Mouse (Mus musculus) megakaryocyte, embryonic 14.5 days (primary cell): ENCODE measurements around the gene Sarnp. TPM values are rescaled to one million over a fixed set of nuclear protein-coding genes. Genes with fewer than 3 reads are reported as not detected.

Experiments used
- H3K27me3 ChIP-seq: replicated peaks from 2 replicates; pipeline ENCODE3; 2012; ENCODE audit warnings: inconsistent platforms
- H3K36me3 ChIP-seq: replicated peaks from 2 replicates; pipeline ENCODE3; 2012; ENCODE audit warnings: low read length, inconsistent platforms, mixed read lengths
- H3K4me1 ChIP-seq: 2 replicates; pipeline ENCODE4 v1.6.1; 2012; ENCODE audit warnings: inconsistent platforms
- H3K4me3 ChIP-seq: replicated peaks from 2 replicates; pipeline ENCODE3; 2012; ENCODE audit warnings: moderate library complexity, mild to moderate bottlenecking, inconsistent platforms
- H3K9me3 ChIP-seq: 2 replicates; pipeline ENCODE4 v1.6.1; 2012; ENCODE audit warnings: inconsistent platforms
- FLI1 ChIP-seq: IDR thresholded peaks from 2 replicates; pipeline ENCODE4 v1.6.1; 2012; ENCODE audit warnings: low read length, inconsistent platforms, mixed read lengths
- GATA1 ChIP-seq: IDR thresholded peaks from 3 replicates; pipeline ENCODE4 v1.6.1; 2012; ENCODE audit warnings: mixed read lengths, low read length, inconsistent platforms, borderline replicate concordance
- polyA plus RNA-seq: library from polyadenylated mRNA; stranded (reverse); fragments of >175 nt; gene quantifications from 2 replicates; pipeline ENCODE4 v1.2.3, GENCODE M21; 2012; ENCODE audit warnings: low replicate concordance; ENCODE audit not compliant: insufficient read depth

The Sarnp gene
- polyA plus RNA-seq, 1 experiment: 13.5 TPM

GRCm38 (mm10) chr10:128848426-128848825 is 31.3 kb downstream of the Sarnp start:
- no peaks in the 10 kb centered on the region for H3K27me3 ChIP-seq
- H3K4me3 ChIP-seq: no peak overlapping the region
- H3K4me1 ChIP-seq: peaks cover 14% of the 10 kb centered on the region; the same call in 1 of the 2 replicates
- H3K36me3 ChIP-seq: peaks cover 94% of the 10 kb centered on the region
- H3K9me3 ChIP-seq: no peaks in the 10 kb centered on the region
- TF ChIP-seq GATA1 (no peak), FLI1 (no peak)

- H3K9me3 ChIP-seq: no peaks in the 10 kb centered on the region
- H3K27me3 ChIP-seq: no peaks in the 10 kb centered on the region
- H3K4me1 ChIP-seq: peaks cover 14% of the 10 kb centered on the region; the same call in 1 of the 2 replicates
- H3K4me3 ChIP-seq: no peak overlapping the region
- H3K36me3 ChIP-seq: peaks cover 84% of the 10 kb centered on the region
- TF ChIP-seq FLI1 (no peak), GATA1 (no peak)
These were observed 33.2 kb downstream of the Sarnp start for GRCm38 (mm10) chr10:128850339-128850738.

- Histone ChIP-seq H3K36me3 (peaks cover 82% of the 10 kb centered on the region), H3K4me3 (no peak overlapping the region), H3K4me1 (peaks cover 9% of the 10 kb centered on the region; the same call in 1 of the 2 replicates), H3K9me3 (no peaks in the 10 kb centered on the region), H3K27me3 (no peaks in the 10 kb centered on the region)
- no peak for TF ChIP-seq FLI1
- no peak for TF ChIP-seq GATA1
These were observed 44.0 kb downstream of the Sarnp start for GRCm38 (mm10) chr10:128861176-128861575.

- Histone ChIP-seq H3K36me3 (peaks cover 86% of the 10 kb centered on the region), H3K4me1 (peaks cover 6% of the 10 kb centered on the region), H3K4me3 (no peak overlapping the region), H3K9me3 (no peaks in the 10 kb centered on the region), H3K27me3 (no peaks in the 10 kb centered on the region)
- TF ChIP-seq GATA1: no peak
- TF ChIP-seq FLI1: no peak
These were observed 48.9 kb downstream of the Sarnp start for GRCm38 (mm10) chr10:128866042-128866441.

- H3K4me1 ChIP-seq: peaks cover 8% of the 10 kb centered on the region
- H3K4me3 ChIP-seq: no peak overlapping the region
- H3K36me3 ChIP-seq: peaks cover 86% of the 10 kb centered on the region
- no peaks in the 10 kb centered on the region for H3K9me3 ChIP-seq
- TF ChIP-seq FLI1 (no peak), GATA1 (no peak)
- no peaks in the 10 kb centered on the region for H3K27me3 ChIP-seq
These were observed 49.4 kb downstream of the Sarnp start for GRCm38 (mm10) chr10:128866518-128866917.

- Histone ChIP-seq H3K4me3 (no peak overlapping the region), H3K4me1 (peaks cover 9% of the 10 kb centered on the region), H3K9me3 (no peaks in the 10 kb centered on the region), H3K36me3 (peaks cover 89% of the 10 kb centered on the region), H3K27me3 (no peaks in the 10 kb centered on the region)
- TF ChIP-seq GATA1 (no peak), FLI1 (no peak)
These were observed 53.2 kb downstream of the Sarnp start for GRCm38 (mm10) chr10:128870341-128870740.

GRCm38 (mm10) chr10:128878291-128878690 is 61.2 kb downstream of the Sarnp start:
- Histone ChIP-seq H3K9me3 (no peaks in the 10 kb centered on the region), H3K36me3 (peaks cover 79% of the 10 kb centered on the region), H3K4me1 (no peaks in the 10 kb centered on the region), H3K4me3 (no peak overlapping the region), H3K27me3 (no peaks in the 10 kb centered on the region)
- TF ChIP-seq GATA1: no peak
- no peak for TF ChIP-seq FLI1

GRCm38 (mm10) chr10:128878811-128879210 is 61.7 kb downstream of the Sarnp start:
- Histone ChIP-seq H3K4me3 (no peak overlapping the region), H3K9me3 (no peaks in the 10 kb centered on the region), H3K4me1 (no peaks in the 10 kb centered on the region), H3K36me3 (peaks cover 74% of the 10 kb centered on the region), H3K27me3 (no peaks in the 10 kb centered on the region)
- TF ChIP-seq FLI1 (no peak), GATA1 (no peak)

GRCm38 (mm10) chr10:128882067-128882466 is 64.9 kb downstream of the Sarnp start:
- H3K36me3 ChIP-seq: peaks cover 48% of the 10 kb centered on the region
- H3K9me3 ChIP-seq: no peaks in the 10 kb centered on the region
- no peak for TF ChIP-seq GATA1
- no peak for TF ChIP-seq FLI1
- H3K4me1 ChIP-seq: no peaks in the 10 kb centered on the region
- no peak overlapping the region for H3K4me3 ChIP-seq
- peaks cover 6% of the 10 kb centered on the region for H3K27me3 ChIP-seq

GRCm38 (mm10) chr10:128888941-128889827 is 72.1 kb downstream of the Sarnp start:
- Histone ChIP-seq H3K4me3 (no peak overlapping the region), H3K36me3 (peaks cover 5% of the 10 kb centered on the region), H3K4me1 (peaks cover 39% of the 10 kb centered on the region), H3K27me3 (peaks cover 58% of the 10 kb centered on the region), H3K9me3 (no peaks in the 10 kb centered on the region)
- TF ChIP-seq FLI1 (no peak), GATA1 (no peak)

GRCm38 (mm10) chr10:128889846-128890245 is 72.7 kb downstream of the Sarnp start:
- peaks cover 39% of the 10 kb centered on the region for H3K4me1 ChIP-seq
- no peak overlapping the region for H3K4me3 ChIP-seq
- no peaks in the 10 kb centered on the region for H3K9me3 ChIP-seq
- TF ChIP-seq FLI1: no peak
- no peak for TF ChIP-seq GATA1
- peaks cover 63% of the 10 kb centered on the region for H3K27me3 ChIP-seq
- peaks cover 5% of the 10 kb centered on the region for H3K36me3 ChIP-seq
